Mouse (Mus musculus): Measurements from ENCODE around the gene Myo1h. TPM values are rescaled to one million over a fixed set of nuclear protein-coding genes. Genes with fewer than 3 reads are reported as not detected.
A peak's percentile ranks its signal among the peaks of the same experiment; 100 is the strongest.

Gene Myo1h
- polyA plus RNA-seq, 1 experiment from 2014 or later: 2.2 TPM

DNA sequence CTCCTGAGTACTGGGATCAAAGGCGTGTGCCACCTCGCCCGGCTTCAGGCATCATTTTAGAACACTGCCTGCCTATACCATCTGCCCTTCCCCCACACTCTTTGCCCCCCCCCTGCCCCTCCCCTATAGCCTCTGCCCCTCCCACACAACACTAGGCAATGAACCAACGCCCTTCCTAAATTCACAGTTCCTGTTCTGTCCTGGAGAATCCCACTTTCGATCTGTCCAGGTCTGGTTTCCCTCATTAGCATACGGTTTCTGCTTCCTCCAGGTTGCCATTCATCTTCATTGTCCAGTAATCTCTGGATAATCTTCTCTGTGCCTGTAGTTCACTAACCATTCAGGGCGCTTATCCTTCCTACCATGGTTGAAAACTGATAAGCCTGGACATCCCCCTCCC, 54.6 kb downstream of the Myo1h start:
- Histone ChIP-seq H3K9me3 (replicated peaks) (no peaks in the 10 kb centered on the region), H3K27ac (no peak overlapping the region), H3K36me3 (no peaks in the 10 kb centered on the region), H3K4me3 (replicated peaks) (no peak overlapping the region), H3K4me1 (no peaks in the 10 kb centered on the region), H3K27me3 (no peaks in the 10 kb centered on the region), H3K4me2 (no peak overlapping the region), H3K9ac (no peak overlapping the region)
- 75% methylated on average over 7 of the region's 7 CpGs for WGBS
- ATAC-seq (replicated peaks; ENCODE audit: low FRiP score): no peak

GRCm38 (mm10) chr5:114345538-114345937, 56.6 kb downstream of the Myo1h start:
- WGBS: 52% methylated on average over 3 of the region's 3 CpGs
- H3K9me3 ChIP-seq (replicated peaks): no peaks in the 10 kb centered on the region
- no peaks in the 10 kb centered on the region for H3K4me1 ChIP-seq
- ATAC-seq (replicated peaks; ENCODE audit: low FRiP score): no peak
- no peak overlapping the region for H3K27ac ChIP-seq
- H3K4me2 ChIP-seq: no peak overlapping the region
- no peaks in the 10 kb centered on the region for H3K27me3 ChIP-seq
- no peak overlapping the region for H3K9ac ChIP-seq
- no peak overlapping the region for H3K4me3 ChIP-seq (replicated peaks)
- H3K36me3 ChIP-seq: no peaks in the 10 kb centered on the region

DNA sequence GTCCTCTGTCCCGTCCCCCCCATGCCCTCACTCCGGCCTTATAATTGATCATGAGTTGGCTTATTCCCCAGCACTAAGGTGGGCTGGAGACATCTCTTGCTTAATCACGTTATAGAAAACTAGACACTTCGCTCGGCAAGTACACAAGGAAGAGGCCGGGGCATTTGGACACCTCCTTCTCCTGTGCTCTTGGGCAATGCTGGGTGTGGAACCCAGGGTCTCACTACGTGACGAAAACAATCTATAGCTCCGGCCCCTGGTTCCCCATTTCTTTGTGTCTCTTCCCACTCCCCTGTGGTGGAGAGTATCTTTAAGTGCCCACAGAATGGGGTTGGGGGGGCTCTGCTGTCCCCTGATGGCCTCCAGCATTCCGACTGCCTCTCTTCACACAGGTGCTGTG, 58.0 kb downstream of the Myo1h start:
- ATAC-seq (replicated peaks; ENCODE audit: low FRiP score): no peak
- Histone ChIP-seq H3K27me3 (no peaks in the 10 kb centered on the region), H3K9me3 (replicated peaks) (no peaks in the 10 kb centered on the region), H3K27ac (no peak overlapping the region), H3K36me3 (no peaks in the 10 kb centered on the region), H3K4me2 (no peak overlapping the region), H3K4me1 (no peaks in the 10 kb centered on the region), H3K9ac (no peak overlapping the region), H3K4me3 (replicated peaks) (no peak overlapping the region)
- 87% methylated on average over 10 of the region's 10 CpGs for WGBS

DNA sequence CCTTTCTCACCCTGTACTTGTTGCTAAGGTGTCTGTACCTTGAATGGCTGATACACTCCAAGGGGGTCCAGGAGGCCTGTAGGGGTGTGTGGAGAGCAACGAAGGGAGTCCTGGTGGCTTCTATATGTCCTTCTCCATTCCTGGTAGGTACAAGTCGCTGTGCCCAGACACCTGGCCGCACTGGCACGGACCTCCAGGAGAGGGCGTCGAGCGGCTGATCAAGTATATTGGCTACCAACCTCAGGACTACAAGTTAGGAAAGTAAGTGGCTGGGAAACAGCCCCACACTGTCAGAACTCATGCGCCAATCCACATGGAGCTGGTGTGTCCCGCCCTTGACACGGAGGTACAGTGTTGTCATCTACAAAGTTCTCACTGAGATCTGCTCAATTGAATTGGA, 62.5 kb downstream of the Myo1h start:
- WGBS: 60% methylated on average over 10 of the region's 10 CpGs
- ATAC-seq (replicated peaks; ENCODE audit: low FRiP score): no peak
- no peak overlapping the region for H3K27ac ChIP-seq

GRCm38 (mm10) chr5:114356250-114356935, 67.4 kb downstream of the Myo1h start:
- peak; percentile 90 for ATAC-seq (replicated peaks; ENCODE audit: low FRiP score)
- H3K27me3 ChIP-seq: no peaks in the 10 kb centered on the region
- peak overlapping the region; percentile 10; the same call in 1 of the 2 replicates for H3K4me3 ChIP-seq (replicated peaks)
- 23% methylated on average over 7 of the region's 7 CpGs for WGBS
- H3K4me2 ChIP-seq: peak overlapping the region; percentile 46
- H3K36me3 ChIP-seq: peaks cover 20% of the 10 kb centered on the region
- peaks cover 19% of the 10 kb centered on the region for H3K4me1 ChIP-seq
- H3K27ac ChIP-seq: peak overlapping the region; percentile 65
- H3K9ac ChIP-seq: no peak overlapping the region
- H3K9me3 ChIP-seq (replicated peaks): no peaks in the 10 kb centered on the region

More for the DNA sequence above, 62.5 kb downstream of the Myo1h start:
- no peaks in the 10 kb centered on the region for H3K9me3 ChIP-seq (replicated peaks)
- no peak overlapping the region for H3K4me2 ChIP-seq
- no peak overlapping the region for H3K9ac ChIP-seq
- H3K4me3 ChIP-seq (replicated peaks): no peak overlapping the region
- no peaks in the 10 kb centered on the region for H3K27me3 ChIP-seq
- no peaks in the 10 kb centered on the region for H3K36me3 ChIP-seq
- H3K4me1 ChIP-seq: 0 out of 2 replicates have a peak, but pooled peaks cover 4% of the 10 kb centered on the region

GRCm38 (mm10) chr5:114356936-114357751, 68.2 kb downstream of the Myo1h start:
- peak overlapping the region; percentile 65 for H3K27ac ChIP-seq
- H3K27me3 ChIP-seq: no peaks in the 10 kb centered on the region
- peak; percentile 76 for ATAC-seq (replicated peaks; ENCODE audit: low FRiP score)
- WGBS: 49% methylated on average over 23 of the region's 23 CpGs
- H3K36me3 ChIP-seq: peaks cover 27% of the 10 kb centered on the region
- peak overlapping the region; percentile 46 for H3K4me2 ChIP-seq
- no peaks in the 10 kb centered on the region for H3K9me3 ChIP-seq (replicated peaks)
- H3K9ac ChIP-seq: no peak overlapping the region
- peak overlapping the region; percentile 10; the same call in 1 of the 2 replicates for H3K4me3 ChIP-seq (replicated peaks)
- peaks cover 19% of the 10 kb centered on the region for H3K4me1 ChIP-seq

DNA sequence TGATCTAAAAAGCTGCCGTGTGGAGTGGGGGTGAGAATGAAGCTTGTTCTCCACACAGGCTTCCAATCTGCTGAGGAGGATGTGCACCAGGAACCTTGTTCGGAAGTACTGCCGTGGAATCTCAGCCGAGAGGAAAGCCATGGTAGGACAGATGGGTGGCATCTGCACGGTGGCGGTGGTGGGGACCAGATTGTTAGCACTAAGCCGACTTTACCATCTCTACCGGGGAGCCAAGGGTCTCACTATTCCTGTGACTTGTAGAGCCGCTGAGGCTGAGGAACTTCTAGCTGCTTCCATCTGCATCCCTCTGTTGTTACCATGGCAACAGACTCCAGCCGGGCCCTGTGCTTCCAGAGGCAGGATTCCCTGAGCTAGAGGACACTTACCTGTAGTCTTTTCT, 69.9 kb downstream of the Myo1h start:
- Histone ChIP-seq H3K9ac (no peak overlapping the region), H3K4me3 (replicated peaks) (no peak overlapping the region), H3K27me3 (no peaks in the 10 kb centered on the region), H3K36me3 (peaks cover 44% of the 10 kb centered on the region), H3K27ac (no peak overlapping the region), H3K4me2 (no peak overlapping the region), H3K4me1 (peaks cover 19% of the 10 kb centered on the region), H3K9me3 (replicated peaks) (no peaks in the 10 kb centered on the region)
- 85% methylated on average over 10 of the region's 10 CpGs for WGBS
- ATAC-seq (replicated peaks; ENCODE audit: low FRiP score): no peak

DNA sequence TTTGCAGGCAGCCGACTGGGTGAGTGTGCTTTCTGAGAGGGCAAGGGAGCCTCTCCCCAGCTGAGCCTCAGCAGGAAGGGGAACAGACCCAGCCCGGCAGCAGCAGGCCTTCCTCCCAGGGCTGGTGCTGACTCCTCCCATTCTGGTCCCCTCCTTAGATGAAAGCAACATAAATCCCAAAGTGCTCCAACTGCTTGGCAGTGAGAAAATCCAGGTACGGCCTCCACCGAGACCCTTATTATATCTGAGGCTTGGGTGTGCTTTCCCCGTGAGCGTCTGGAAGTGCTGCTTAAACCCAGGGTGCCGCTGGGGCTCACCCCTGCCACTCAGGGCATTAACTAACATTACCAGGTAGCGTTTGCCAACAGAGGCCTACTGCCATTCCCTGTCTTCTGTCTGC, 70.6 kb downstream of the Myo1h start:
- Histone ChIP-seq H3K36me3 (peaks cover 52% of the 10 kb centered on the region), H3K4me2 (no peak overlapping the region), H3K27me3 (no peaks in the 10 kb centered on the region), H3K4me1 (peaks cover 19% of the 10 kb centered on the region), H3K9me3 (replicated peaks) (no peaks in the 10 kb centered on the region), H3K9ac (no peak overlapping the region), H3K4me3 (replicated peaks) (no peak overlapping the region), H3K27ac (no peak overlapping the region)
- 63% methylated on average over 8 of the region's 8 CpGs for WGBS
- ATAC-seq (replicated peaks; ENCODE audit: low FRiP score): no peak

DNA sequence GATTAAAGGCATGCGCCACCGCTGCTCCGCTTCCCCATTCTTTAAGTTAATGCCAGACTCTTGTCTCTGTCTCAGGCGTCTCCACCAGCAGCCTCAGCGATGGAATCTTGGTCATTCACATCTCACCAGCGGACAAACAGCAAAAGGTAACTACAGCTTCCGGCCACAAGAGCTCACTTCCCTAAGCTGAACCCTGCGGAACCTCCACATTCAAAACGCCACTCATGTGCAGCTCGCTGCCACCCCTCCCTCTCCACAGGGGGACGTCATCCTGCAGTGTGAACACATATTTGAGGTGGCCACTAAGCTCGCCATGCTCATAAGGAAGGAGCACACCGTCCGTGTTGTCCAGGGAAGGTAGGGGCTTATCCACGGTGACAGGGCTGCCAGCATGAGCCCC, 72.0 kb downstream of the Myo1h start:
- Histone ChIP-seq H3K36me3 (peaks cover 65% of the 10 kb centered on the region), H3K4me3 (replicated peaks) (no peak overlapping the region), H3K9ac (no peak overlapping the region), H3K27me3 (no peaks in the 10 kb centered on the region), H3K4me1 (peaks cover 29% of the 10 kb centered on the region), H3K4me2 (no peak overlapping the region), H3K27ac (no peak overlapping the region), H3K9me3 (replicated peaks) (no peaks in the 10 kb centered on the region)
- 88% methylated on average over 15 of the region's 15 CpGs for WGBS
- no peak for ATAC-seq (replicated peaks; ENCODE audit: low FRiP score)

GRCm38 (mm10) chr5:114365043-114365752, 76.2 kb downstream of the Myo1h start:
- H3K4me2 ChIP-seq: no peak overlapping the region
- 80% methylated on average over 23 of the region's 23 CpGs for WGBS
- no peaks in the 10 kb centered on the region for H3K9me3 ChIP-seq (replicated peaks)
- H3K4me3 ChIP-seq (replicated peaks): no peak overlapping the region
- H3K27ac ChIP-seq: peak overlapping the region; percentile 18; the same call in 1 of the 2 replicates
- peaks cover 33% of the 10 kb centered on the region for H3K4me1 ChIP-seq
- ATAC-seq (replicated peaks; ENCODE audit: low FRiP score): no peak
- peak overlapping the region; percentile 17; the same call in 1 of the 2 replicates for H3K9ac ChIP-seq
- H3K36me3 ChIP-seq: peaks cover 97% of the 10 kb centered on the region
- H3K27me3 ChIP-seq: no peaks in the 10 kb centered on the region

- H3K27ac ChIP-seq: no peak overlapping the region
- ATAC-seq (replicated peaks; ENCODE audit: low FRiP score): no peak
- no peak overlapping the region for H3K4me2 ChIP-seq
- H3K36me3 ChIP-seq: peaks cover 90% of the 10 kb centered on the region
- peaks cover 62% of the 10 kb centered on the region for H3K4me1 ChIP-seq
- H3K27me3 ChIP-seq: no peaks in the 10 kb centered on the region
- H3K9me3 ChIP-seq (replicated peaks): no peaks in the 10 kb centered on the region
- 54% methylated on average over 14 of the region's 14 CpGs for WGBS
- H3K9ac ChIP-seq: no peak overlapping the region
- H3K4me3 ChIP-seq (replicated peaks): no peak overlapping the region
These were observed 79.2 kb downstream of the Myo1h start for GRCm38 (mm10) chr5:114368121-114368520.

Measured in kidney, embryonic 15.5 days (tissue).